Mouse (Mus musculus): Measurements from ENCODE around the gene Topors. TPM values are rescaled to one million over a fixed set of nuclear protein-coding genes. Genes with fewer than 3 reads are reported as not detected.

Gene Topors
- polyA plus RNA-seq (2021; fragmentation: Nextera tagmentation): 7.1 and 10.1 TPM in 2 replicates
- long read RNA-seq, experiment 1, transcript Topors-201 (3 exons, 3,856 nt): major isoform, 40 of 86 reads
- long read RNA-seq, experiment 1, partial matches to known transcripts: 34 of 86 reads
- long read RNA-seq, experiment 1, other reads (novel, unspliced or antisense): 12 of 86 reads
- long read RNA-seq, experiment 2, transcript Topors-201 (3 exons, 3,856 nt): major isoform, 13 of 40 reads
- long read RNA-seq, experiment 2, partial matches to known transcripts: 11 of 40 reads
- long read RNA-seq, experiment 2, other reads (novel, unspliced or antisense): 16 of 40 reads

GRCm38 (mm10) chr4:40269430-40270032 lies at the start of gene Topors, which contains the start of gene Smim27:
TSS of gene Topors (minus strand) at chr4:40269850.
TSS of gene Smim27 (plus strand) at chr4:40269579.

GRCm38 (mm10) chr4:40279276-40279900 lies 9.7 kb upstream of the Topors start, which contains the start of gene Ndufb6:
TSS of gene Ndufb6 (minus strand) at chr4:40279421.

GRCm38 (mm10) chr4:40239409-40240271 lies 30.0 kb downstream of the Topors start, which contains the start of gene Ddx58:
TSS of gene Ddx58 (minus strand) at chr4:40239828.

Other genes with a start within 250 kb of the Topors start
- 15.2 and 15.8 TPM in 2 replicates for gene Aco1, start 126.8 kb downstream of the Topors start, polyA plus RNA-seq (2021; fragmentation: Nextera tagmentation)
- 2.7 and 2.9 TPM in 2 replicates for gene Ddx58, start 30.0 kb downstream of the Topors start, polyA plus RNA-seq (2021; fragmentation: Nextera tagmentation)
- gene Smim27, start 271 bp downstream of the Topors start, polyA plus RNA-seq (2021; fragmentation: Nextera tagmentation): 15.6 and 17.7 TPM in 2 replicates
- gene Ndufb6, start 9.6 kb upstream of the Topors start, polyA plus RNA-seq (2021; fragmentation: Nextera tagmentation): 580 and 627 TPM in 2 replicates
- 11.5 and 11.7 TPM in 2 replicates for gene Tmem215, start 202.3 kb upstream of the Topors start, polyA plus RNA-seq (2021; fragmentation: Nextera tagmentation)

Measured in left cerebral cortex, adult 6 months (tissue).